Mouse (Mus musculus) testis, adult 2 months (tissue): ENCODE results near the gene Car10.

Experiments used
- CTCF ChIP-seq: fragments of 200-500 bp; IDR thresholded peaks from 2 replicates; pipeline ENCODE4 v1.5.1; 2012; ENCODE audit warnings: low read depth, mild to moderate bottlenecking, inconsistent platforms, low read length, moderate library complexity; ENCODE audit not compliant: control insufficient read depth, insufficient read depth, insufficient replicate concordance
- POLR2A ChIP-seq: fragments of 200-500 bp; IDR thresholded peaks from 2 replicates; pipeline ENCODE4 v1.6.1; 2012; ENCODE audit warnings: low read depth, mild to moderate bottlenecking, inconsistent platforms, low read length, moderate library complexity; ENCODE audit not compliant: control insufficient read depth

DNA sequence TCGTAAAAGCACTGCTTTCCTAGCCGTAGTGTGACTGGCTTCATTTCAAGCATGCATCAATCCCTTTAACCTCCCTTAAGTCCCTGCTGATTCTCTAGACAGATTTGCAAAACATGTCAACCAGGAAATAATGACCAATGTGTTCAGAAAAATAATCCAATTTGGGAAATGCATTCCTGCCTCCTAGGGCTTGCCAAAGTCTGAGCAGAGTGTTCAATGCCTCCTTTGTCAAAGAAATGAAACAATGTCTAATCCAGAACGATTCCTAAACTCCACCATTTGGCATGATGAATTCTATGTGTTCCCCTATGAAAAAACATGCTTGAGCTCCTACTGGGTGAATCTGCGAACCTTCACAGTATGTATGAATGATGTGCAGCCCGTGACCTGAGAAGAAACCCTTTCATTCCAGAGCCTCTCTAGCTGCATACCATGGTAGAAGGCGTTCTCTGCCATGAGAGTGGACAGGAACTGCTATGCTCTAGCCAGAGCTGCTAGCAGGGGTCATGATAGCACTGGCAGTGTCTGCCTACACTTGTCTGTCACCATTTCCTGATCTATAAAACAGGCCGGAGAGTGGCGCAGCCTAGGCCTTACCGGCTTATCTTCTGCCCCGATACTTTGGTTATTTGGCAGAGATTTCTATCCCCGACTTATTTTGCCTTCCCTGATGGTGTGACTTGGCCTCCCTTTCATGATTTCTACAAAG lies 411.9 kb downstream of the Car10 start:
- no peak for TF ChIP-seq CTCF
- TF ChIP-seq POLR2A, result no peak
